Mouse (Mus musculus): ENCODE measurements around the gene Fuom. TPM values are rescaled to one million over a fixed set of nuclear protein-coding genes. Genes with fewer than 3 reads are reported as not detected.
A peak's percentile ranks its signal among the peaks of the same experiment; 100 is the strongest.

Fuom gene
- total and polyA plus RNA-seq, 2 experiments from 2014 or later, result 34.3 to 54.3 TPM

DNA sequence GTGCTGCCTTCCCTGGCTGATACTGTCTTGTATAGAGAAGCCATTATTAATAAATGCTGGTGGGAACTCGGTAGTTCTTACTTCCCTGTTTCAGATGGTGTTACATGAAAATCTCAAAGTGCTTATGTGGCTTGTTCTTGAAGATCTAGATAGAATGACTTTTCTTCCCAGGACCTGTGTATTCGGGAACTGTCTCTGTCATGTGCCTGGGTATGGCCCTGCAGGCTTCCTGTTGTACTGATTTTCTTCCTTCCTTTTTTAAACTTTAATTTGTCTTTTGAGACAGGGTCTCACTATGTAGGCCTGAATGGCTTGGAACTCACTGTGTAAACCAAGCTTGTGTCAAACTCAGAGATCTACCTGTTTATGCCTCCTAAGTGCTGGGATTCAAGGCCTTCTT is 25.7 kb upstream of the Fuom start:
- H3K4me3 ChIP-seq (ENCODE audit: low read length), result no peak overlapping the region
- no peak overlapping the region for H3K9ac ChIP-seq (replicated peaks; ENCODE audit: low read length)
- 90% methylated on average over 2 of the region's 2 CpGs for WGBS
- no peak for DNase-seq (ENCODE audit: low spot score)
- no peaks in the 10 kb centered on the region for H3K4me1 ChIP-seq (ENCODE audit: insufficient read depth, low read length)
- no peak for TF ChIP-seq CTCF (IDR thresholded peaks at IDR 0.05; ENCODE audit: low read depth)
- H3K27ac ChIP-seq, result no peak overlapping the region
- no peaks in the 10 kb centered on the region for H3K36me3 ChIP-seq (ENCODE audit: insufficient read depth, low read length)
- ATAC-seq, result no peak
- no peaks in the 10 kb centered on the region for H3K9me3 ChIP-seq (ENCODE audit: low read length)
- H3K4me2 ChIP-seq (ENCODE audit: low read depth, low read length), result no peak overlapping the region
- H3K27me3 ChIP-seq (ENCODE audit: insufficient read depth, low read length), result no peaks in the 10 kb centered on the region

GRCm38 (mm10) chr7:140126934-140127333 is 24.7 kb upstream of the Fuom start:
- no peaks in the 10 kb centered on the region for H3K9me3 ChIP-seq (ENCODE audit: low read length)
- no peak for ATAC-seq

GRCm38 (mm10) chr7:140126022-140126350 is 23.7 kb upstream of the Fuom start:
- ATAC-seq (no peak; the same call in 1 of the 2 replicates), DNase-seq (ENCODE audit: low spot score) (no peak)
- H3K4me3 ChIP-seq (ENCODE audit: low read length), result peak overlapping the region; percentile 70
- WGBS, result 11% methylated on average over 5 of the region's 5 CpGs
- peak overlapping the region; percentile 60 for H3K4me2 ChIP-seq (ENCODE audit: low read depth, low read length)
- H3K9ac ChIP-seq (replicated peaks; ENCODE audit: low read length), result peak overlapping the region; percentile 73
- H3K9me3 ChIP-seq (ENCODE audit: low read length), result no peaks in the 10 kb centered on the region
- H3K27me3 ChIP-seq (ENCODE audit: insufficient read depth, low read length), result no peaks in the 10 kb centered on the region
- H3K36me3 ChIP-seq (ENCODE audit: insufficient read depth, low read length), result no peaks in the 10 kb centered on the region
- no peak overlapping the region for H3K27ac ChIP-seq
- H3K4me1 ChIP-seq (ENCODE audit: insufficient read depth, low read length), result no peaks in the 10 kb centered on the region
- no peak for TF ChIP-seq CTCF (IDR thresholded peaks at IDR 0.05; ENCODE audit: low read depth)

More at GRCm38 (mm10) chr7:140126934-140127333, 24.7 kb upstream of the Fuom start:
- Histone ChIP-seq H3K27ac (no peak overlapping the region), H3K4me1 (ENCODE audit: insufficient read depth, low read length) (no peaks in the 10 kb centered on the region), H3K9ac (replicated peaks; ENCODE audit: low read length) (no peak overlapping the region), H3K27me3 (ENCODE audit: insufficient read depth, low read length) (no peaks in the 10 kb centered on the region), H3K4me3 (ENCODE audit: low read length) (no peak overlapping the region), H3K36me3 (ENCODE audit: insufficient read depth, low read length) (no peaks in the 10 kb centered on the region), H3K4me2 (ENCODE audit: low read depth, low read length) (no peak overlapping the region)
- 86% methylated on average over 3 of the region's 3 CpGs for WGBS
- no peak for DNase-seq (ENCODE audit: low spot score)
- TF ChIP-seq CTCF (IDR thresholded peaks at IDR 0.05; ENCODE audit: low read depth), result no peak

- ATAC-seq (peak; percentile 98), DNase-seq (ENCODE audit: low spot score) (peak; percentile 91)
- H3K36me3 ChIP-seq (ENCODE audit: insufficient read depth, low read length), result no peaks in the 10 kb centered on the region
- peak overlapping the region; percentile 70 for H3K4me3 ChIP-seq (ENCODE audit: low read length)
- no peak for TF ChIP-seq CTCF (IDR thresholded peaks at IDR 0.05; ENCODE audit: low read depth)
- H3K27ac ChIP-seq, result peak overlapping the region; percentile 51; the same call in 1 of the 2 replicates
- no peaks in the 10 kb centered on the region for H3K4me1 ChIP-seq (ENCODE audit: insufficient read depth, low read length)
- 2% methylated on average over 40 of the region's 40 CpGs for WGBS
- H3K9ac ChIP-seq (replicated peaks; ENCODE audit: low read length), result peak overlapping the region; percentile 73
- H3K4me2 ChIP-seq (ENCODE audit: low read depth, low read length), result peak overlapping the region; percentile 60
- H3K27me3 ChIP-seq (ENCODE audit: insufficient read depth, low read length), result no peaks in the 10 kb centered on the region
- H3K9me3 ChIP-seq (ENCODE audit: low read length), result no peaks in the 10 kb centered on the region
Observed at GRCm38 (mm10) chr7:140125278-140126021, 23.2 kb upstream of the Fuom start.

DNA sequence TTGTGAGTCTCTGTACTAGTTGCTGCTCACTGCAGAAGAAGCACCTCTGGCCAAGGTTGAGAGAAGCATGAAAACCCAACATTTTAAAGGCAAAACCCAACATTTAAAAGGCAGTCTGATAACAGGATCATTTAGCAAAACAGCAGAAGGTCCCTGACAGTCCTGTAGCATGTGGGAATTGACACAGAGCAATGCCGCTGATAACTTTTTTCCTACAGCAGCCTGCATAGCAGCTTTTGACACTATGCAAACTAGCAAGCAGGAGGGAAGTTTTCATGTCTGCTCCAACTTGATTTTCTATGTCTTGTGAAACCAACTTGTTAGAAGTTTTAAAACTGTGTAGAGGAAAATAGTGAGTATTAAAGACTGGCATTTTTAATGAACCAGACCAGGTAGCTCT is 22.1 kb upstream of the Fuom start:
- Histone ChIP-seq H3K9me3 (ENCODE audit: low read length) (no peaks in the 10 kb centered on the region), H3K36me3 (ENCODE audit: insufficient read depth, low read length) (no peaks in the 10 kb centered on the region), H3K4me1 (ENCODE audit: insufficient read depth, low read length) (no peaks in the 10 kb centered on the region), H3K27ac (no peak overlapping the region), H3K4me2 (ENCODE audit: low read depth, low read length) (no peak overlapping the region), H3K4me3 (ENCODE audit: low read length) (no peak overlapping the region), H3K27me3 (ENCODE audit: insufficient read depth, low read length) (no peaks in the 10 kb centered on the region), H3K9ac (replicated peaks; ENCODE audit: low read length) (no peak overlapping the region)
- no peak for TF ChIP-seq CTCF (IDR thresholded peaks at IDR 0.05; ENCODE audit: low read depth)
- WGBS, result 85% methylated on average over 1 of the region's 1 CpGs
- ATAC-seq (no peak), DNase-seq (ENCODE audit: low spot score) (no peak)

DNA sequence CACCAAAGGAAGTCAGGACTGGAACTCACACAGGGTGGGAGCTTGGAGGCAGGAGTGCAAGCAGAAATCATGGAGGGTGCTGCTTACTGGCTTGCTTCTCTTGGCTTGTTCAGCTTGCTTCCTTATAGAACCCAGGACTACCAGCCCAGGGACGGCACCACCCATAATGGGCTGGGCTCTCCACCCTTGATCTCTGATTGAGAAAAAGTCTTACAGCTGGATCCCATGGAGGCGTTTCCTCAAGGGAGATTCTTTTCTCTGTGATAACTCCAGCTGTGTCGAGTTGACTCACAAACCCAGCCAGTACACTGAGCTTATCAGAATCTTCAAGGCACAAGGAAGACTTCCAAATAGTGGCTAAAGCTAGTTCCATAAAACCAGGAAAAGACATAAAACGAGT is 20.5 kb upstream of the Fuom start:
- Histone ChIP-seq H3K4me2 (ENCODE audit: low read depth, low read length) (no peak overlapping the region), H3K27me3 (ENCODE audit: insufficient read depth, low read length) (no peaks in the 10 kb centered on the region), H3K4me3 (ENCODE audit: low read length) (no peak overlapping the region), H3K9ac (replicated peaks; ENCODE audit: low read length) (no peak overlapping the region), H3K4me1 (ENCODE audit: insufficient read depth, low read length) (no peaks in the 10 kb centered on the region), H3K36me3 (ENCODE audit: insufficient read depth, low read length) (no peaks in the 10 kb centered on the region), H3K27ac (no peak overlapping the region), H3K9me3 (ENCODE audit: low read length) (no peaks in the 10 kb centered on the region)
- ATAC-seq, result no peak
- 38% methylated on average over 4 of the region's 4 CpGs for WGBS
- no peak for DNase-seq (ENCODE audit: low spot score)
- TF ChIP-seq CTCF (IDR thresholded peaks at IDR 0.05; ENCODE audit: low read depth), result no peak

DNA sequence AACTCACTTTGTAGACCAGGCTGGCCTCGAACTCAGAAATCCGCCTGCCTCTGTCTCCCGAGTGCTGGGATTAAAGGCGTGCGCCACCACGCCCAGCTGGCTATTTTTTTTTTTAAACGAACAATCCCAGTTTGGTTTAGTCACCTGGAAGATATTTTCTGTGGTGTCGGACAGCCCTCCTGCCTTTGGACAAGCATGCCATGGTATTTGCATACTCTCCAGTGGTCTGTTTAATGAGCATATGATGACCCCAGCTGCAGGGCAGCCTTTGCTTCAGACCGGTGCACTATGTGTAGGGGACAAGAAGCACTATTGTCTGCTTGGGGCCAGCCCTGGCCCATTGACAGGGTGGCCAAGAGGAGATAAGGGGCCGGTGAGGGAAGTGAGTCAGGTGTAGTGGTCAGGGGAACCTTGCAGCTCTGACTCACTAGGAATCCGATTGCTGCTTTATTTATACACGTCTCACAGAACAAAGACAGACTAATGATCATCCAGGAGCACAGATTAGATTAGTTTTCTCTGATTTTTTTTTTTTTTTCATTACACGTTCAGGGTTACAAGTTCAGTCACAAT is 19.2 kb upstream of the Fuom start:
- H3K27ac ChIP-seq, result no peak overlapping the region
- no peak overlapping the region for H3K9ac ChIP-seq (replicated peaks; ENCODE audit: low read length)
- no peaks in the 10 kb centered on the region for H3K36me3 ChIP-seq (ENCODE audit: insufficient read depth, low read length)
- peaks cover 4% of the 10 kb centered on the region; the same call in 1 of the 2 replicates for H3K4me1 ChIP-seq (ENCODE audit: insufficient read depth, low read length)
- ATAC-seq (no peak), DNase-seq (ENCODE audit: low spot score) (no peak)
- TF ChIP-seq CTCF (IDR thresholded peaks at IDR 0.05; ENCODE audit: low read depth), result no peak
- 69% methylated on average over 12 of the region's 13 CpGs for WGBS
- no peak overlapping the region for H3K4me3 ChIP-seq (ENCODE audit: low read length)
- H3K27me3 ChIP-seq (ENCODE audit: insufficient read depth, low read length), result no peaks in the 10 kb centered on the region
- H3K4me2 ChIP-seq (ENCODE audit: low read depth, low read length), result no peak overlapping the region
- H3K9me3 ChIP-seq (ENCODE audit: low read length), result no peaks in the 10 kb centered on the region
